Mouse (Mus musculus): ENCODE data around the gene Gm49337. TPM values are rescaled to one million over a fixed set of nuclear protein-coding genes. Genes with fewer than 3 reads are reported as not detected.

Gm49337 gene
- not detected in 2 replicates for polyA plus RNA-seq (2014; fragmentation: Nextera tagmentation; extraction: Ambion mirVana)

DNA sequence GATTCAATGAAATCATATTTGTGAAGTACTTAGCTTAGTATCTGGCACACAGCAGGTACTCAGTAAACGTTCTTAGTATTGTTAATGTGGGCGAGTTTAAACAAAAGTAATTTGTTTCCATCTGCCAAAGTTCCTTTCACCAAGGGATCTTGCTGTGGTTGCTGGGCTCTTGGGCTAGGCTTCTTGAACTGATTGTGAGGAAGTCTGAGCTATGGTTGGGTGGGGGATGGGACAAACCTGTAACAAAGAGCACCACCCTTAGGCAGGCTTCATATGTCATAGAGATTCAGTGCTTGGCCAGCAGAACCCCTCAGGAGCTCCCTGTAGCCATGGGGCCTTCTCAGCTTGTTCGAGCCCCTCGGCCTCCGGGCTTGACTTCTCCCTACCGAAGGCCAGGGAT lies at the start of gene Gm49337, which contains the start of gene 1700042G07Rik:
TSS of gene Gm49337 (plus strand) at position 313 of the 400 bp plus-strand sequence.
TSS of gene 1700042G07Rik (plus strand) at position 301 of the 400 bp plus-strand sequence.
- Histone ChIP-seq H3K4me1 (ENCODE audit: control insufficient read depth, insufficient read depth, low read length) (peaks cover 10% of the 10 kb centered on the region), H3K4me3 (ENCODE audit: low read depth, low read length) (no peak within 1 kb of the TSS), H3K27me3 (ENCODE audit: control insufficient read depth, insufficient read depth, low read length) (no peaks in the 10 kb centered on the region), H3K36me3 (ENCODE audit: control insufficient read depth, insufficient read depth, low read length) (no peaks in the 10 kb centered on the region), H3K4me2 (no peak within 1 kb of the TSS), H3K27ac (ENCODE audit: low read depth, low read length) (no peak within 1 kb of the TSS), H3K9ac (ENCODE audit: low read length) (no peak within 1 kb of the TSS), H3K9me3 (ENCODE audit: control insufficient read depth, low read length) (no peaks in the 10 kb centered on the region)
- 87% methylated on average over 6 of the region's 6 CpGs for WGBS
- ATAC-seq (ENCODE audit: low FRiP score): no peak
- DNase-seq (ENCODE audit: low spot score, missing footprints): no peak

DNA sequence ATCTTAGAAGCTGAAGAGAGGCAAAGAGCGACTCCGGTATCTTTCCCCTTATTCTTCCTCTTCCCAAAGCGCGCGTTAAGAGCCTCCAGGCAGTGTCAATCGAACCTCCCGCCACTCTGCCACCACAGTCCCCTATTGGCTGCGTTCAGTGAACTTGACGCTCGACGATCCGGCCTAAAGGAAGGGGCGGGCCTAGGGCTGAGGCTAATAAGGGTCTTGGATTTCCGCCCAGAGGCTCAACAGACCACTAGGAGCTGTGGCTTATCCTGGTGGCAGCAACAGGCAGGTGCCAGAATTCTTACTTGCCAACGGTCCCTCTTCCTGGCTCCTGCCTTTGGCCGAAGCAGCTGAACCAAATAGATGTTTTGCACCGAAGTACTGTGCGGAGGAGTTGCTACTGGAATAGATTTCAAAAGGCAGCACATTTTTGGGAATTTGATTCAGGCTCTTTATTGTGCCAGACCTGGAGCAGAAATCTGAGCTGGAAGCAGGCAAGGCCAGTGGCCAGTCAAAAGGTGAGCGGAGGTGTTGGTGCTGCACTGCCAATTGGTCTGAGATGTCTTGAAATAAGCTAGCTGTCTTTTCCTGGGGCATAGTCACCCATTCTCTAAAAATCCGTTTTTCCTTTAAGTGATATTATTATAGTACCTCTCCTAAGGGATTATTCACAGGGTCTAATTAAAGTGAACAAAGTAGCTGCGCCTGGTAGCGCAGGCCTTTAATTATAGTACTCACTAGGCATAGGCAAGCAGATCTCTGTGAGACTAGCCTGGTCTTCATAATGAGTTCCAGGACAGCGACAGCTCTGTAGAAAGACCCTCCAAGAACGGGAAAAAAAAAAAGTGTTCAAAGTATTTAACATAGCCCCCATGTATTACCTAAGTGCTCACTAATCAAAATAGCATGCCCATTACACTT lies 49.3 kb upstream of the Gm49337 start, which contains the start of the genes Rad54l and Pomgnt1:
TSS of gene Rad54l (minus strand) at position 89 of the 918 bp plus-strand sequence.
TSS of gene Pomgnt1 (plus strand) at position 239 of the 918 bp plus-strand sequence.
- H3K36me3 ChIP-seq (ENCODE audit: control insufficient read depth, insufficient read depth, low read length): peaks cover 3% of the 10 kb centered on the region; the same call in 1 of the 2 replicates
- H3K4me3 ChIP-seq (ENCODE audit: low read depth, low read length): peak within 1 kb of the TSS; percentile 51
- no peaks in the 10 kb centered on the region for H3K27me3 ChIP-seq (ENCODE audit: control insufficient read depth, insufficient read depth, low read length)
- DNase-seq (ENCODE audit: low spot score, missing footprints): peak; percentile 97
- peak; percentile 100 for ATAC-seq (ENCODE audit: low FRiP score)
- 7% methylated on average over 24 of the region's 24 CpGs for WGBS
- peak within 1 kb of the TSS; percentile 63 for H3K4me2 ChIP-seq
- no peaks in the 10 kb centered on the region for H3K9me3 ChIP-seq (ENCODE audit: control insufficient read depth, low read length)
- peak within 1 kb of the TSS; percentile 72 for H3K9ac ChIP-seq (ENCODE audit: low read length)
- peaks cover 14% of the 10 kb centered on the region for H3K4me1 ChIP-seq (ENCODE audit: control insufficient read depth, insufficient read depth, low read length)
- H3K27ac ChIP-seq (ENCODE audit: low read depth, low read length): no peak within 1 kb of the TSS

DNA sequence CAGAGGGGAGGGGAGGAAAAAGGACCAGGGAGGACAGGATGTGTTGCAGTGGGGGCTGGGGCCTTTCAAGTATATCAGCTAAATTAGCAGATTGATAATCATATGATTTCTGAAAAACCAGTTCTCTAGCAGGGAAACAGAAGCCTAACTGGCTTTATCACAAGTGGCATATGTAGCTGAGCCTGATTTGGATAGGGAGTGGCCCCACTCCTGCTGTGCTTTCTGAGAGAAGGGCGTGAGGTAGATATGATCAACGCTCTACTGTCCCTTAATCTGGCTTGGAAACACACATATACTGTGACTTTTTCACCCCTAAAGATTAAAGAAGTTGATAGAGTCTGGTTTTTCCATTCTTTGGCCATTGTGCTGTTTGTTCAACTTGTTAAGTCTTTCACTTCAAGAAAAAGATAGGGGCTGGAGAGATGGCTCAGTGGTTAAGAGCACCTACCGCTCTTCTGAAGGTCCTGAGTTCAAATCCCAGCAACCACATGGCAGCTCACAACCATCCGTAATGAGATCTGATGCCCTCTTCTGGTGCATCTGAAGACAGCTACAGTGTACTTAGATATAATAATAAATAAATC lies 47.3 kb upstream of the Gm49337 start:
- peaks cover 14% of the 10 kb centered on the region for H3K4me1 ChIP-seq (ENCODE audit: control insufficient read depth, insufficient read depth, low read length)
- WGBS: 95% methylated on average over 4 of the region's 4 CpGs
- H3K9me3 ChIP-seq (ENCODE audit: control insufficient read depth, low read length): no peaks in the 10 kb centered on the region
- no peaks in the 10 kb centered on the region for H3K36me3 ChIP-seq (ENCODE audit: control insufficient read depth, insufficient read depth, low read length)
- no peak overlapping the region for H3K27ac ChIP-seq (ENCODE audit: low read depth, low read length)
- H3K27me3 ChIP-seq (ENCODE audit: control insufficient read depth, insufficient read depth, low read length): no peaks in the 10 kb centered on the region
- H3K4me3 ChIP-seq (ENCODE audit: low read depth, low read length): no peak overlapping the region
- ATAC-seq (ENCODE audit: low FRiP score) (no peak), DNase-seq (ENCODE audit: low spot score, missing footprints) (peak; percentile 66)
- H3K9ac ChIP-seq (ENCODE audit: low read length): no peak overlapping the region
- H3K4me2 ChIP-seq: no peak overlapping the region

DNA sequence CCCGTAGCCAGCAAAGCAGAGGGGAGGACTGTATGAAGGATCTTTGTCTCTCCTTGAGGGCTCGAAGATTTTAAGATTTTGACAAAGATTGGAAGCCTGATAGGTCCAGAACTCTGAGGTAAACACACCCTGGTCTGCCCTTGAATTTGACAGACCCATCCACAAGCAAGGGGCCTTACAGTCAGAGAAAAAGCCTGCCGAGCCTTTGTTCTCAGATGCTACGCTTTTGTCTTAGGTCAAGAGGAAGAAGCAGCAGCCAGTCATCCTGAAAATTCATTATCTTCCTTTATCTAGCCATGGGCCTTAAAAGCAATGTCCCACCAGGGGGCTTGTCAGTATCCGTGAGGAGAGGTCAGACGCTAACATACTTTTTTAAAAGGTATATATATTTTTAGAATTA lies 45.2 kb upstream of the Gm49337 start:
- no peak for ATAC-seq (ENCODE audit: low FRiP score)
- peak; percentile 69 for DNase-seq (ENCODE audit: low spot score, missing footprints)
- Histone ChIP-seq H3K4me2 (no peak overlapping the region), H3K4me3 (ENCODE audit: low read depth, low read length) (no peak overlapping the region), H3K27me3 (ENCODE audit: control insufficient read depth, insufficient read depth, low read length) (no peaks in the 10 kb centered on the region), H3K27ac (ENCODE audit: low read depth, low read length) (no peak overlapping the region), H3K36me3 (ENCODE audit: control insufficient read depth, insufficient read depth, low read length) (no peaks in the 10 kb centered on the region), H3K9me3 (ENCODE audit: control insufficient read depth, low read length) (no peaks in the 10 kb centered on the region), H3K4me1 (ENCODE audit: control insufficient read depth, insufficient read depth, low read length) (peaks cover 9% of the 10 kb centered on the region), H3K9ac (ENCODE audit: low read length) (no peak overlapping the region)
- 66% methylated on average over 6 of the region's 6 CpGs for WGBS

DNA sequence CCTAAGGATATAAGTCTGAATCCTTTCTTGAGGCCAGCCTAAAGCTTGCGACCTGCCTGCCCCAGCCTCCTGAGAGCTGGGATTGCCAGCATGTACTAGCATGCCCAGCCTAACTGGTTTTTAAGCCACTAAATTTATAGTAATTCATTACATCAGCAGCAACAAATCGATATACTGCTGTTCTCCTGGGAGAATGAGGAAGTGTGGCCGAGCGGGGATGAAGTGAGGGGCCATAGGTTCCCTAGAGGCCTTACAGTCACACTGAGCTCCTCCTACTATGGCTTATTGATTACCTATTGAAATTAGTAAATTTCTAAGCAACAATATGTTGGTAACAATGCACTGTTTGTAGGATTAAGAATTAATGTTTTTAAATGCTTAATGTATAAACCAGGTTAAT lies 40.1 kb upstream of the Gm49337 start:
- Histone ChIP-seq H3K36me3 (ENCODE audit: control insufficient read depth, insufficient read depth, low read length) (no peaks in the 10 kb centered on the region), H3K4me2 (no peak overlapping the region), H3K27ac (ENCODE audit: low read depth, low read length) (no peak overlapping the region), H3K9ac (ENCODE audit: low read length) (no peak overlapping the region), H3K4me3 (ENCODE audit: low read depth, low read length) (no peak overlapping the region), H3K27me3 (ENCODE audit: control insufficient read depth, insufficient read depth, low read length) (no peaks in the 10 kb centered on the region), H3K4me1 (ENCODE audit: control insufficient read depth, insufficient read depth, low read length) (peaks cover 4% of the 10 kb centered on the region; the same call in 1 of the 2 replicates), H3K9me3 (ENCODE audit: control insufficient read depth, low read length) (no peaks in the 10 kb centered on the region)
- ATAC-seq (ENCODE audit: low FRiP score): no peak
- peak; percentile 72 for DNase-seq (ENCODE audit: low spot score, missing footprints)
- 85% methylated on average over 4 of the region's 4 CpGs for WGBS

DNA sequence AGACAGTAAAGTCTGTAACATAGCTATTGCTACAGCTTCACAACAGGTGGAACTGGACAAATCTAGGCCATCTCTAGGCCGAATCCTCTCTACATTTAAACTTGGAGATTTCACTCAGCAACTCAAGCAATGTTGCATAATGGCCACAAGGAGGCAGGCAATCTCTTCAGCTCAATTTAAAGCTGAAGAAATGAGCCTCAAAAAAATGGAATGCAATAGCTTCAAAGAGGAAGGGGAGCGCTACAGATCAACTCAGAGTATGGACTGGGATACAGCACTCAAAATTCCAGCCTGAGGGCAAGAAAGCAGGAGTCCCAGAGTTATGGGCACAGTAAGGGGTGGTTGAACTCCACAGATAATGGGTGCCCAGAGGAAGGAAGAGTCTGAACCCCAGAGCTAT lies 38.2 kb upstream of the Gm49337 start:
- H3K4me2 ChIP-seq: no peak overlapping the region
- no peak overlapping the region for H3K27ac ChIP-seq (ENCODE audit: low read depth, low read length)
- no peak overlapping the region for H3K4me3 ChIP-seq (ENCODE audit: low read depth, low read length)
- no peaks in the 10 kb centered on the region for H3K9me3 ChIP-seq (ENCODE audit: control insufficient read depth, low read length)
- peaks cover 4% of the 10 kb centered on the region; the same call in 1 of the 2 replicates for H3K4me1 ChIP-seq (ENCODE audit: control insufficient read depth, insufficient read depth, low read length)
- H3K36me3 ChIP-seq (ENCODE audit: control insufficient read depth, insufficient read depth, low read length): no peaks in the 10 kb centered on the region
- no peaks in the 10 kb centered on the region for H3K27me3 ChIP-seq (ENCODE audit: control insufficient read depth, insufficient read depth, low read length)
- no peak overlapping the region for H3K9ac ChIP-seq (ENCODE audit: low read length)
- peak; percentile 89 for DNase-seq (ENCODE audit: low spot score, missing footprints)
- 40% methylated on average over 2 of the region's 2 CpGs for WGBS
- 0 out of 2 replicates have a peak, but pooled peaks have one; percentile 30 for ATAC-seq (ENCODE audit: low FRiP score)

DNA sequence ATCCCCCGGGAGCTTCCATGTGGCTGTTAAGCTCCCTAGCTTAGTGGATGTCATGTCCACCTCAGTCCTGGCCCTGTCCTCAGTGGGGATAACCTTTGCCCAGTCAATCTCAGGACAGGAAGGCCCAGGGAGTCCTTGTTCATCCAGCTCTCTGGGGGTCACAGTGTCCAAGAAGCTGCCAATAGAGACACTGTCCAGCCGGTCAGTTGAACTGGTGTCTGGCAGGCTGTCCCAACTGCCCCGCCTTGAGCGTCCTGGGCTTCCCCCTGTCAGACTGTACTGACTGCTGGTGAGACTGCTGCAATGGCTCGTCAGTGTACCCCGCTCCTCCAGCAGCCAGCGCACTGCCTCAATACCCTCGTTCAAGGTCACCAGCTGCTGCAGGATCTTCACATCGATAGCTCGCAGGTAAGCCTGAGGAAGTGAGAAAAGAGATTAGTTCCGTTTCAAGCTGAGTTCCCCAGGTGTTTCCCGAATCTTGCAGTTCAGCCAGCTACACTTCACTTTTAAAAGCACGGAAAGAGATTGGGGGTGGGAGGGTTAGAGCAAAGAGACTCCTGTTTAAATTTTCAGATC lies 35.7 kb upstream of the Gm49337 start:
- H3K27ac ChIP-seq (ENCODE audit: low read depth, low read length): no peak overlapping the region
- WGBS: 47% methylated on average over 13 of the region's 13 CpGs
- 0 out of 2 replicates have a peak, but pooled peaks have one; percentile 46 for ATAC-seq (ENCODE audit: low FRiP score)

DNA sequence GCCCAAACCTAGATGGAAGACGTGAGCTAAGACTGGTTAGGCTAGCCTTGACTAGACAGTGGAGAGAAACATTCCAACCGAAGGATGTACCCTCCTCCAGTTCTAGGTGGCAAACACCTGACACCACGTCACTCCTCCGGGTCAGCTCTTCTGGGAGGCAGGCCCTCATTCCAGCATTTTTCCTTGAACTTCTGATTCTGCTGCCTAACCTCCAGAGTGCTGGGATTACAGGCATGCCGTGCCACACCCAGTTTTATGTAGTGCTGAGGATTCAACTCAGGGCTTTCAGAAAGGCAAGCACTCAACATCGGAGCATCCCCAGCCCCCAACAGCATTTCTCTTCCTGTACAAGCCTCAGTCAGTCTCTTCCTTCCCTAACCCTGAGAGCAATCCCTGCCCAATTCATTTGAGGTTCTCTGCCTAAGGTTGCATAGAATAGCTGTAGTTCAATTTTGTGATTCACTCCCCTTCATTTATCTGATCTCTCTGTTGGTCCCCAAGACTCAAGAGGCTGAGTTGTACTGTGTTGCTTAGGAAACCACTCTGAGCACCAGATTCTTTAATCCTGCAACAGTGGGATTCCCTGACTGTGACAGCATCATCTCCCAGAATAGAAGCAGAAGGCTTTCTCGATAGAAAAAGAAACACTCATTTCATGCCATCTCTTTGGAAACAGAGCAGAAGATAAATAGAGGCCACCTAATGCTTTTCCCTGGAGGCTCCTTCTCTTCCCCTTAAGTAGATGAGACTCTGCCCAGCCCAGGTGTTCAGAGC lies 32.2 kb upstream of the Gm49337 start:
- no peak overlapping the region for H3K4me3 ChIP-seq (ENCODE audit: low read depth, low read length)
- DNase-seq (ENCODE audit: low spot score, missing footprints): peak; percentile 75
- H3K27me3 ChIP-seq (ENCODE audit: control insufficient read depth, insufficient read depth, low read length): peaks cover 6% of the 10 kb centered on the region
- H3K27ac ChIP-seq (ENCODE audit: low read depth, low read length): no peak overlapping the region
- no peak overlapping the region for H3K9ac ChIP-seq (ENCODE audit: low read length)
- no peak for ATAC-seq (ENCODE audit: low FRiP score)
- H3K4me2 ChIP-seq: no peak overlapping the region
- peaks cover 4% of the 10 kb centered on the region; the same call in 1 of the 2 replicates for H3K4me1 ChIP-seq (ENCODE audit: control insufficient read depth, insufficient read depth, low read length)
- H3K9me3 ChIP-seq (ENCODE audit: control insufficient read depth, low read length): no peaks in the 10 kb centered on the region
- H3K36me3 ChIP-seq (ENCODE audit: control insufficient read depth, insufficient read depth, low read length): no peaks in the 10 kb centered on the region
- WGBS: 83% methylated on average over 7 of the region's 7 CpGs

More for the DNA sequence above, 35.7 kb upstream of the Gm49337 start:
- peak; percentile 82 for DNase-seq (ENCODE audit: low spot score, missing footprints)
- H3K4me3 ChIP-seq (ENCODE audit: low read depth, low read length): no peak overlapping the region
- no peaks in the 10 kb centered on the region; the same call in 1 of the 2 replicates for H3K27me3 ChIP-seq (ENCODE audit: control insufficient read depth, insufficient read depth, low read length)
- H3K36me3 ChIP-seq (ENCODE audit: control insufficient read depth, insufficient read depth, low read length): no peaks in the 10 kb centered on the region
- no peak overlapping the region for H3K9ac ChIP-seq (ENCODE audit: low read length)
- no peaks in the 10 kb centered on the region for H3K9me3 ChIP-seq (ENCODE audit: control insufficient read depth, low read length)
- H3K4me2 ChIP-seq: no peak overlapping the region
- peaks cover 4% of the 10 kb centered on the region; the same call in 1 of the 2 replicates for H3K4me1 ChIP-seq (ENCODE audit: control insufficient read depth, insufficient read depth, low read length)
